Mouse (Mus musculus): ENCODE measurements around the gene Gm2663. TPM values are rescaled to one million over a fixed set of nuclear protein-coding genes. Genes with fewer than 3 reads are reported as not detected.
"Not testable (repeated sequence)": the region's sequence is repeated elsewhere in the genome, so short reads cannot be mapped to it uniquely, and the experiment has no call there.

The Gm2663 gene
- 1.0 TPM in 1 of 2 replicates, not detected in the other for polyA plus RNA-seq (2015; fragmentation: Nextera tagmentation; extraction: Ambion mirVana)

- ATAC-seq (ENCODE audit: insufficient read depth, low FRiP score, low read depth) = not testable (repeated sequence)
These were observed at the start of gene Gm2663 for GRCm38 (mm10) chr6:40999379-40999778. Gene Gm2663 (minus strand): TSS chr6:40999479.

GRCm38 (mm10) chr6:41048602-41049001 lies 49.3 kb upstream of the Gm2663 start:
- H3K4me3 ChIP-seq (replicated peaks) = no peak overlapping the region
- no peaks in the 10 kb centered on the region for H3K27me3 ChIP-seq (replicated peaks)
- no peaks in the 10 kb centered on the region for H3K36me3 ChIP-seq
- H3K9me3 ChIP-seq = no peaks in the 10 kb centered on the region
- H3K4me1 ChIP-seq = no peaks in the 10 kb centered on the region
- 38% methylated on average over 1 of the region's 1 CpGs for WGBS
- H3K27ac ChIP-seq = no peak overlapping the region
- ATAC-seq (ENCODE audit: insufficient read depth, low FRiP score, low read depth) = no peak
- no peak overlapping the region for H3K4me2 ChIP-seq
- H3K9ac ChIP-seq = no peak overlapping the region

More at GRCm38 (mm10) chr6:40999379-40999778, at the start of gene Gm2663:
- not testable (repeated sequence) for H3K4me3 ChIP-seq (replicated peaks); H3K9me3 ChIP-seq; H3K36me3 ChIP-seq; H3K27me3 ChIP-seq (replicated peaks); H3K4me1 ChIP-seq; H3K27ac ChIP-seq; H3K9ac ChIP-seq; H3K4me2 ChIP-seq

- Histone ChIP-seq H3K36me3 (no peaks in the 10 kb centered on the region), H3K4me3 (replicated peaks) (no peak overlapping the region), H3K9me3 (no peaks in the 10 kb centered on the region), H3K27ac (no peak overlapping the region), H3K4me1 (no peaks in the 10 kb centered on the region), H3K4me2 (no peak overlapping the region), H3K9ac (no peak overlapping the region), H3K27me3 (replicated peaks) (no peaks in the 10 kb centered on the region)
- 81% methylated on average over 1 of the region's 1 CpGs for WGBS
- ATAC-seq (ENCODE audit: insufficient read depth, low FRiP score, low read depth) = no peak
These were observed 48.7 kb upstream of the Gm2663 start for GRCm38 (mm10) chr6:41047961-41048360.

- ATAC-seq (ENCODE audit: insufficient read depth, low FRiP score, low read depth) = no peak
- H3K27me3 ChIP-seq (replicated peaks) = no peaks in the 10 kb centered on the region
- H3K4me1 ChIP-seq = no peaks in the 10 kb centered on the region
- H3K9ac ChIP-seq = no peak overlapping the region
- no peak overlapping the region for H3K4me3 ChIP-seq (replicated peaks)
- no peak overlapping the region for H3K27ac ChIP-seq
- WGBS = 92% methylated on average over 1 of the region's 1 CpGs
- H3K9me3 ChIP-seq = no peaks in the 10 kb centered on the region
- H3K4me2 ChIP-seq = no peak overlapping the region
- no peaks in the 10 kb centered on the region for H3K36me3 ChIP-seq
These were observed 47.9 kb upstream of the Gm2663 start for GRCm38 (mm10) chr6:41047202-41047601.

GRCm38 (mm10) chr6:41046553-41046952 lies 47.3 kb upstream of the Gm2663 start:
- Histone ChIP-seq H3K9ac (no peak overlapping the region), H3K4me3 (replicated peaks) (no peak overlapping the region), H3K27ac (no peak overlapping the region), H3K27me3 (replicated peaks) (no peaks in the 10 kb centered on the region), H3K4me1 (no peaks in the 10 kb centered on the region), H3K4me2 (no peak overlapping the region), H3K9me3 (no peaks in the 10 kb centered on the region), H3K36me3 (no peaks in the 10 kb centered on the region)
- WGBS = 54% methylated on average over 2 of the region's 2 CpGs
- ATAC-seq (ENCODE audit: insufficient read depth, low FRiP score, low read depth) = no peak

DNA sequence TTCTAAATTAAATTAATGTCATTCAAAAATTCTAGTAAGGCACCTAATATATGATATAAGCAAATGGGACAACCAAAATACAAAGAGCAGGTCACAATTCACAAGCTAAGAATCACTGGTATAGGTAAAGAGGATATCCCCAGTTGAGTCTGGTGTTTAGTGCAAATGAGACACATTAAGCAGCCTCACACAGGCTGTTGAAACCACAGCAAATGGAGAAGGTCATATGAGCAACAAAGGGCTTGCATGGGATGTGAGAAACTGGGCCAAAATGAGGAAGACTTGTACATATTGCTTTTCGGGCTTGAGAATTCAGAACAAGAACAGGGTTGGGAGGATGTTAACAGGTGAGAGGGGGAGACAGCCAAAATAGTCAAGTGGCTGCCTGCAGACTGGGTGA lies 45.5 kb upstream of the Gm2663 start:
- Histone ChIP-seq H3K4me2 (no peak overlapping the region), H3K4me3 (replicated peaks) (no peak overlapping the region), H3K27me3 (replicated peaks) (no peaks in the 10 kb centered on the region), H3K9ac (no peak overlapping the region), H3K4me1 (no peaks in the 10 kb centered on the region), H3K27ac (no peak overlapping the region), H3K9me3 (no peaks in the 10 kb centered on the region), H3K36me3 (no peaks in the 10 kb centered on the region)
- ATAC-seq (ENCODE audit: insufficient read depth, low FRiP score, low read depth) = no peak
- 70% methylated on average over 1 of the region's 1 CpGs for WGBS

DNA sequence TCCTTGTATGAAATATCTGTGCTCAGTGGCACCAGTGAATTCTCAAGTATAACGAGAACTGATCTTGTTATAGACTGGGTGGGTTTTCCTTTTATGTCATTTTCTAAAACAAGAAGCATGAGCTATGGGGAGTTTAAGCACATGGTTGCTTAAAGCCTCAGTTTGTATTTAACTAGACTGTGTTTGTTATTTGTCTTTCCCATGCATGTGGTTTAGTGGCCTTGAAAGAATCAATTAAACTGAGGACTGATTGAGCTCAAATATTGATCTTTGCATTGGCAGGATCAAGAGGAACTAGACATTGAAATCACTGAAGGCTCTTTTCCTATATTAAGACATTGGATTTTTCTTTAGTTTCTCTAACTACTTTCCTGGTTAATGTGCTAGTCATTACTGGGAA lies 45.0 kb upstream of the Gm2663 start:
- Histone ChIP-seq H3K4me2 (no peak overlapping the region), H3K27ac (no peak overlapping the region), H3K36me3 (no peaks in the 10 kb centered on the region), H3K9ac (no peak overlapping the region), H3K4me1 (no peaks in the 10 kb centered on the region), H3K4me3 (replicated peaks) (no peak overlapping the region), H3K9me3 (no peaks in the 10 kb centered on the region), H3K27me3 (replicated peaks) (no peaks in the 10 kb centered on the region)
- ATAC-seq (ENCODE audit: insufficient read depth, low FRiP score, low read depth) = no peak
- 46% methylated on average over 1 of the region's 1 CpGs for WGBS

DNA sequence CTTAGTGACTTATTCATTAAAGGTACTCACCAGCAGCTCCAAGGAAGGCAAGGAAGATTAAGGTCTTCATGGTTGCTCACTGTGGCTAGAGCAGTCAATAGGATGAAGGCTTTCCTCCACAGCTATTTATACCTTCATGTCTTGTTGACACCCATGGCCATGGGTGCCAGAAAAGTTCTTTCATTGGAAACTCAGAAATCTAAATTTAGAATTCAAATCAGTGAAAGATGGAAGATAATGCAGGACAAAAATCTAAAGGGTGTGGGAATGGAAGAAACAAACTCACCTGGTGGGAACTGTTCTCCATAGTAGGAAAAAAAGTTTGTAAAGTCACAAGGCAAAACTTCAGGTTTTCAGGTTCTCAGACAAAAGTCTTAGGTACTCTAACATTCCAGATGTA lies 36.1 kb upstream of the Gm2663 start, which contains the start of gene 2210010C04Rik:
TSS of gene 2210010C04Rik (minus strand) at position 101 of the 400 bp plus-strand sequence.
- H3K27me3 ChIP-seq (replicated peaks) = no peaks in the 10 kb centered on the region
- no peaks in the 10 kb centered on the region for H3K36me3 ChIP-seq
- no peak within 1 kb of the TSS for H3K27ac ChIP-seq
- H3K9ac ChIP-seq = no peak within 1 kb of the TSS
- H3K4me3 ChIP-seq (replicated peaks) = no peak within 1 kb of the TSS
- H3K4me2 ChIP-seq = no peak within 1 kb of the TSS
- H3K9me3 ChIP-seq = no peaks in the 10 kb centered on the region
- no peaks in the 10 kb centered on the region for H3K4me1 ChIP-seq
- no peak for ATAC-seq (ENCODE audit: insufficient read depth, low FRiP score, low read depth)

DNA sequence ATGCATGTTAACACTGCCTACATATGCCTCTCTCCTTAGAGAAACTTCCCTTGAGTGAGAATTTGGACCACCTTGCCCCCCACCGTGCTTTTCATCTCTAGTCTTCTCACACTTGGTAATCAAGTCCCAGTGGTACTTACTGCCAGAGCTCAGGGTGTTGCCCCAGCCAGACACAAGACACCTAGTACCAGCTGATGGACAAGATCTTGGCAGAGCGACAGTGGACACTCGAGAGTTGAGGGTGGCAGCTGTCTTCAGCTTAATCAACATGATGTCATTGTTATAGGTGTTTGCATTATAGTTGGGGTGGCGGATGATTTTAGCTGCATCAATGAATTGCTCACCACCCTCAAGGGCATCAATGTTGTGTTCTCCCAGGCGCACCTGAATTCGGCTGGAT lies 33.5 kb upstream of the Gm2663 start:
- Histone ChIP-seq H3K4me1 (no peaks in the 10 kb centered on the region), H3K27me3 (replicated peaks) (no peaks in the 10 kb centered on the region), H3K4me3 (replicated peaks) (no peak overlapping the region), H3K9ac (no peak overlapping the region), H3K9me3 (no peaks in the 10 kb centered on the region), H3K36me3 (no peaks in the 10 kb centered on the region), H3K27ac (no peak overlapping the region), H3K4me2 (no peak overlapping the region)
- WGBS = 83% methylated on average over 6 of the region's 6 CpGs
- no peak for ATAC-seq (ENCODE audit: insufficient read depth, low FRiP score, low read depth)

- no peaks in the 10 kb centered on the region for H3K9me3 ChIP-seq
- 78% methylated on average over 3 of the region's 3 CpGs for WGBS
- no peak overlapping the region for H3K4me2 ChIP-seq
- H3K27me3 ChIP-seq (replicated peaks) = no peaks in the 10 kb centered on the region
- H3K27ac ChIP-seq = no peak overlapping the region
- H3K9ac ChIP-seq = no peak overlapping the region
- H3K4me1 ChIP-seq = no peaks in the 10 kb centered on the region
- no peak for ATAC-seq (ENCODE audit: insufficient read depth, low FRiP score, low read depth)
- H3K36me3 ChIP-seq = no peaks in the 10 kb centered on the region
- no peak overlapping the region for H3K4me3 ChIP-seq (replicated peaks)
These were observed 33.0 kb upstream of the Gm2663 start for GRCm38 (mm10) chr6:41032231-41032630.

- no peaks in the 10 kb centered on the region for H3K4me1 ChIP-seq
- H3K9me3 ChIP-seq = no peaks in the 10 kb centered on the region
- WGBS = 89% methylated on average over 3 of the region's 3 CpGs
- no peaks in the 10 kb centered on the region for H3K36me3 ChIP-seq
- H3K4me3 ChIP-seq (replicated peaks) = no peak overlapping the region
- H3K27me3 ChIP-seq (replicated peaks) = no peaks in the 10 kb centered on the region
- no peak overlapping the region for H3K4me2 ChIP-seq
- H3K27ac ChIP-seq = no peak overlapping the region
- H3K9ac ChIP-seq = no peak overlapping the region
- ATAC-seq (ENCODE audit: insufficient read depth, low FRiP score, low read depth) = no peak
These were observed 31.5 kb upstream of the Gm2663 start for GRCm38 (mm10) chr6:41030821-41031220.

DNA sequence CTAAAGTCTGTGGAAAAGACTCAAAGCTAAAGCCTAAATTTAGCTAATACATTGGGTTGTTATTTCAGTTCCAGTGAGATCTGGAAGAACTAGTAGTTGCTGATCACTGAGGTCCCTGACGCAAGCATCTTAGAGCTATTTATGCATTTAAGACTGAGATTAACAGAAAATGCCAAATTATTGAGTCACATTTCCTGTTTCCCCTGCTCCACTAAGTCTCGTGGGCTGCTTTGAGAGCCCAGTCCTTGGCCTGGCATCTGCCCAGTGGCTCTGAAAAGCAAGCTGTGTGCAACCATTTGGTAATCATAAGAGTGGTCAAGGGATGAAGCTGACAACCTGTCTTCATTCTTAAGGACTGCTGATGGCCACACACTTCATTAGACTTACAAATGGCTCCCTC lies 27.8 kb upstream of the Gm2663 start:
- 41% methylated on average over 2 of the region's 2 CpGs for WGBS
- no peaks in the 10 kb centered on the region for H3K4me1 ChIP-seq
- H3K9me3 ChIP-seq = no peaks in the 10 kb centered on the region
- ATAC-seq (ENCODE audit: insufficient read depth, low FRiP score, low read depth) = no peak
- H3K4me3 ChIP-seq (replicated peaks) = no peak overlapping the region
- no peaks in the 10 kb centered on the region for H3K27me3 ChIP-seq (replicated peaks)
- no peak overlapping the region for H3K4me2 ChIP-seq
- no peak overlapping the region for H3K27ac ChIP-seq
- H3K36me3 ChIP-seq = no peaks in the 10 kb centered on the region
- H3K9ac ChIP-seq = no peak overlapping the region

DNA sequence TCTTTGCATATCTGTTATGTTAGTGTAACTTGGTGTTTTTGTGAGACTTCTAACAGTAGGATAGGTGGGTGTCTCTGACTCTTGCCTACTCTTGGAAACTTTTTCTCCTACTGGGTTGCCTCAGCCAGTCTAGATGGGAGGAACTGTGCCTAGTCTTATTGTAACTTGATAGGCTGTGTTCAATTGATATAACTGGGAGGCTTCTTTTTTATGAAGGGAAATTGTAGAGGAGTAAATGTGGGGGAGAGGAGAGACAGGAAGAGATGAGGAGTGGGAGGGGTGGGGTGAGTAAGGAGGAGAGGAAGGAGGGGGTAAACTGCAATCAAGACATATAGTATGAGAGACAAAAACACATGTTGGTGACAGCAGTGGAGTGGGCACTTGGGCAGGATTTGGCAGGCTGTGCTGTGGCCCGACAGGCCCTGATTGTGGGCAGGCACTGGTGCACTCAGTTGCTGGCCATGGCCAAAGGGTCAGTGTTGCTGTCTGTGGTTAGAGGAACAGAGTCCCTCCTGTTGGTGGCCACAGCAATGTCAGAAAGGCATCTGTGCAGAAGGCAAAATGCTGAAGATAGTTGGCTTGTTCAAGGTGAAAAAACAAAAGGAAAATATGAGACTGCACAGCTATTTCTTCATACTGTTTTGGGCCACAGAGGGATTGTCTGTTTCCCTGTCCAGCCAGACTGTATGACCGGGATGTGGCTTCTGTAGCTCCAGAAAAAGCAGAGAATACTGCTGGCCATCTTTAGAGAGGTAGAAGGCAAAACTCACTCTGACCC lies 26.8 kb upstream of the Gm2663 start:
- ATAC-seq (ENCODE audit: insufficient read depth, low FRiP score, low read depth) = no peak
- Histone ChIP-seq H3K9ac (no peak overlapping the region), H3K4me1 (no peaks in the 10 kb centered on the region), H3K27me3 (replicated peaks) (no peaks in the 10 kb centered on the region), H3K36me3 (no peaks in the 10 kb centered on the region), H3K4me2 (no peak overlapping the region), H3K27ac (no peak overlapping the region), H3K4me3 (replicated peaks) (no peak overlapping the region), H3K9me3 (no peaks in the 10 kb centered on the region)
- WGBS = 71% methylated on average over 2 of the region's 2 CpGs
